Mouse (Mus musculus) kidney, postnatal 25 days (tissue): ENCODE measurements around the gene E330021D16Rik.
"Not testable (repeated sequence)": the region's sequence is repeated elsewhere in the genome, so short reads cannot be mapped to it uniquely, and the experiment has no call there.

ENCODE experiments used
- DNase-seq, 2 experiments: peaks; one replicate each; pipeline ENCODE4 v3.0.0; 2021; ENCODE audit warnings: mixed read lengths in 2 of 2

E330021D16Rik gene

GRCm38 (mm10) chr6:136415133-136415775 lies at the start of gene E330021D16Rik:
TSS of gene E330021D16Rik (minus strand) at chr6:136415569.
- no peak for DNase-seq

- DNase-seq = peak; percentile 73 to 89
Observed at GRCm38 (mm10) chr6:136465021-136465420, 49.7 kb upstream of the E330021D16Rik start.

GRCm38 (mm10) chr6:136464121-136464621 lies 48.8 kb upstream of the E330021D16Rik start:
- peak; percentile 60 to 79 for DNase-seq

DNA sequence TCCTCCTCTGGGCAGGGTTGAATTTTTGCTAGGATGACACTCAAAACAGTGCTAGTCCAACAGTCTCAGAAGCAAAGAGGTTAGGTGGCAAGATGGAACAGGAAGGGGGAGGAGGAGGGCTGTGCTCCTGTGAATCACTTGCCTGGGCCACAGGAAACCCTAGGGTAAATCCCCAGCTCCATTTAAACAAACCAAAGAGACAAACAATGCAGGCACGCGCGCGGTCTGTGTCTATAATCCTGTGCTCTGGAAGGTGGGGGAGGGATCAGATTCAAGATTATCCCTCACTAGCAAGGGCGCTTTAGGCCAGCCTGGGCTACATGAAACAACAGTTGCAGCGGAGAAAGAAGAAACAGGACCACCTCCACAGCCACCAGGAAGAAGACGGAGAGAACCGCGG lies 48.1 kb upstream of the E330021D16Rik start:
- no peak for DNase-seq

GRCm38 (mm10) chr6:136459156-136459555 lies 43.8 kb upstream of the E330021D16Rik start:
- no peak for DNase-seq

DNA sequence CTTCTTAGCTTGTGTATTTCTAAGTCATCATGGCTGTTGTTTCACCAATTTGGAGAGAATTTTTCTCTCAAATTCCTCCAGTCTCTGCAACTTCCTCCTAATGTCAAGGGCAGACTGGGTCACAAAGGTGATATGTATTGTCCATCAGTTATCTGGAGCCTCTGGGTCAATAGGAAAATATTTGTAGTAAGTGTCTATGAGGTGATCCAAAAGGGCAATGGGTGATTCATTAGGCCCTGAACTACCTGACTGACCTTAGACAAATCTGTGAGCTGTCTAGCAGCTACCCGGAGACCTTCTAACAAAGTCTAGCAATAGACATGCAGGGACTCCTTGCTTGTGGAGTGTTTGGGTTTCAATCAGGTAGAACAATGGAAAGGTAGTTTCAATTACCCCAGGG lies 40.9 kb upstream of the E330021D16Rik start:
- peak in 1 of 2 experiments; percentile 4 for DNase-seq

DNA sequence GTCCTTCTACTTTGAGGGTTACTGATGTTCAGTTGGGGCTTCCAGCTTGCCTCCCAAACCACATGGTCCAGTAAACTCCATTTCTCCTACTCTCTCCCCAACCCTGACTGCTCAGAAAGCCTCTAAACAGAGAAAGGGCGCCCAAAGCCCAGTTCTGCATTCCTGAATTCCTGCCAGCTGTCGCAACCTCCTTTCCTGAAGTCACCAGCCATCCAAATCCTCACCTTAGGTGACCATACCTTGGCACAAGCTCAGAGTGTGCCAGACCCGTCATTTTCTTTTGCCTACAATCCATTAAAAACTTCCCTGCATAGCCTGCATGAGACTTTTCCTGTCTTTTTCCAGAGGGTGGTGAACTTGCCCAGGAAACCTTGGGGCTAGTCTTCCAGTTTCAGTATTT lies 40.3 kb upstream of the E330021D16Rik start:
- peak; percentile 68 to 82 for DNase-seq

GRCm38 (mm10) chr6:136452623-136453022 lies 37.3 kb upstream of the E330021D16Rik start:
- no peak for DNase-seq

DNA sequence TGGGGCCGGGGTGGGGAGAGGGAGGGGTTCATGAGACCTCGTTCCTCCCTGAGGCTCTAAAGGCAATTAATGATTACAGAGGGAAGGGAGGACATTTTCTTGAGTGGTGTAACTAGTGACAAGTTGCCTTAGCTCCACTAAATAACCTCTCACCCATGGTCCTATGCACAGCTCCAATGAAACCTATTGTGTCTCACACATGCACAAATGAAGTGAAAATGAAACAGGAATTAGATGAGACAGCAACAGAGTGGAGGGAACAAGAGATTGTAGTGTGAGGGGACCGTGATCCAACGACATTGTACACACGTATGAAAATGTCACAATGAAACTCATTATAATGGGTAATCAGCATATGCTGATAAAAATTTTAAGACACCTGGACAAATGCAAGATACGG lies 35.5 kb upstream of the E330021D16Rik start:
- DNase-seq = no peak

- no peak for DNase-seq
Observed at GRCm38 (mm10) chr6:136449930-136450329, 34.6 kb upstream of the E330021D16Rik start.

GRCm38 (mm10) chr6:136449270-136449692 lies 33.9 kb upstream of the E330021D16Rik start:
- peak; percentile 74 to 81 for DNase-seq

DNA sequence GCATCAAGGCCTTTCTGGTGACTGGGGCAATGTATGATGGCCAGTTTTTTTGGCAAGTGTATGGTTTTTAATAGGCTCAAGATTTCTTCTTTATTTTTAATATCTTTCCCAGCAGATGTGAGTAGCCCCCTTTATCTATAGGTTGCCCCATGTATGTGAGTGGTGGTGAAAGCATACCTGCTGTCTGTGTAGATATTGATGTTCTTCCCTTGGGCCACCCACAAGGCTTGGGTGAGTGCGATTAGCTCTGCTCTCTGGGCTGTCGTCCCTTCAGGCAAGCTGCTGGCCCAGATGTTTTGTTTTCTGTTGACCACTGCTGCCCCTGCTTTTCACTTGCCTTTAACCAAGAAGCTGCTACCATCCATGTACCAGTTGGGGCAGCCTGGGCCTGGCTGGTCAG lies 23.8 kb upstream of the E330021D16Rik start:
- DNase-seq = not testable (repeated sequence)

DNA sequence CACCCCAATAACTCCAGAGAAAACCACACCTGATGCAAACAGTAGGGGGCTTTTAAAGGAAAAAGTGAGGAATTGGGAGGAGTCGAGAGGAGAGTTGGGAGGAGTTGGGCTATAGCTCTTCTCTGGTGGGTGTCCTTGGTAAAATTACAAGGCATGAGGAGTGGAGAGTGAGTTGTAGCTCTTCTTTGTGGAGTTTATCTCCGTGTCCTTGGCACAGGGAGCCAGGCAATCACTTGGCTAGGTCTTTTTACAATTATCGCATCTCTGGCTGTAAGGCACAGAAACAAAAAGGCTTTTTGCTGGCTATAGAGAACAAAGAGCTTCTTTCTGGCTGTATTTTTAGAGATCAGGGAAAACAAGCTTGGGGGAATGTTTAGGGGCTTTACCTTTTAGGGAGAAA lies 20.8 kb upstream of the E330021D16Rik start:
- DNase-seq = peak in 1 of 2 experiments; percentile 2

DNA sequence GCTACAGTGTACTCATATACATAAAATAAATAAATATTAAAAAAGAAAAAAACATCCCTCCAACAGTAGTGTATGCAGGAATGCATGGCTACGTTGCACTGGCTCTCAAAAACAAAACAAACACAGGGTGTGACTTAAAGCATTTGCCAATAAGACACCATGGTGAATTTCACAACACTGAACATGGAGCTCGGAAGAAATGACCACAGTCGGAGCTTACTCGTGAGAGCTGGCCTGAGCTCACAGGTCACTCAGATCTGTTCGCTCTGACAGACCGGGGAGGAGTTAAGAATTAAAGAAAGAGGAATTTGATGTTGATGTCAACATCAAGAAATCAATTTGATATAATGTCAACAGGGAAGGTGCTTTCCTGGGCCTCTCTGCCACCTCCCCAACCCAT lies 18.2 kb upstream of the E330021D16Rik start:
- DNase-seq = peak in 1 of 2 experiments; percentile 8

DNA sequence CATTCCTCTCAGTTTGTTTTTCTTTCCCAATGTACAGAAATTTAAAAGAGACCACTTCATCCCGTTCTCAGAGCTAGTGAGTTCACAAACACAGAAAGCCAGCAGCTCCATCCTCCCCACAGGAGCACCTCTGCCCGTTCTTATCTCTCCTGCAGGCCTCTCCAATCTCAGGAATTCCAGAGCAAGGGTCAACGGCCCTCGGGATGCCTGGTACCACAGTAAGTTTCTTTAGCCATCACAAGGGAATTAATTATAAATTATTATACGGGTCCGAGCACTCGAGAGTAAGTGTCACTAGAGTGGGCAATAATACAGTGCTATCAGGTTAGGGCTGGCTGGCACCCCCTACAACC lies 16.5 kb upstream of the E330021D16Rik start:
- DNase-seq = peak in 1 of 2 experiments; percentile 10

DNA sequence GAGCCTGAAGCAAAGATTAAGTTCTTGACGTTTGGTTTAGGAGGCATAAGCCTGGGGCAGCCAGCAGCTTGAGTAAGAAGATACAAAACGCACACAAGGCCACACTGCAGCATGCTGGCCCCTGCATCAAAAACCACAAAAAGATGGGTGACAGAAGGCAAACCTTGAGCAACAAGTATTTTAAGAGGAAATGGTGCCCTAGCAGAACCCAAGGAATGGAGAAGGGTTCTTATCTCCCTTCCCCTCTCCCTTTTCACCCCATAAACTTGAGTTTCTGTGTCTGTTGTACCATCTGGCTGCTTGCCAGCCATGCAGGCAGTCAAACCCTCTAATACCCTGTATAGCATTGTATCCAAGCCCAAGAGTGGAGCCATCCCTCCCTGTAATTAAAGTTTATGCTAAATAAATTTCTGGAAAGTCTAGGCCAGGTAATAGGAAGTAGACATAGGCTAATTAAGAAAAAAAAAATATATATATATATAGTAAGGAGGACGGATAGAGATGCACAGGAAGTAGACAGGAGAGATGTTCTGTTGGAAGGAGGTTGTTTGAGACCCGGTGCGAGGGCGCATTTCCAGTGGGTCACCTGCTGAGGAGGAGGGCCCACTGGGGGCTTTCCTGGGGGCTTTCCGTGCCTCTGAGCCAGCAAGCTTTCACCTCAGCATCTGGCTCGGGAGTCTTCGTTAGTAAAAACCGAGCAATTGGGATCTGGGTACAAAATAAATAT lies 16.0 kb upstream of the E330021D16Rik start:
- no peak for DNase-seq

DNA sequence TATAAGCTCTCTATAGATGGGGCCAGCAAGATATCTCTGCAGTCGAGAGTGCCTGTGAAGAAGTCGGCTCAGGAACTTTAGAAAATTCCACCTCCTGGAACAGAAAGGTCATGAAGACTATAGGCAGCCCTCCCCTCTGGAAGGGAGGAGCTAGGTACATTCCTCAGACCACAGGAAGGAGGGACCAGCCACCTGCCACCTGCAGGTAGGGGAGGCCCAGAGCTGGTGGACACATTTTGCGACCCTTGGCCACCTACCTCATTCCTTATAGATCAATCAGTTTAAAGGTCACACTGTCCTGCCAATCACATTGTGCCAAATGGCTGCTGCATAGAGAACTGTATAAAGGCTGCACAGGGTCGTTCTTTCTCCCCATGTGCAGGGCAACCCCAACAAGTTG lies 14.1 kb upstream of the E330021D16Rik start:
- DNase-seq = no peak

GRCm38 (mm10) chr6:136428412-136428811 lies 13.0 kb upstream of the E330021D16Rik start:
- no peak for DNase-seq

DNA sequence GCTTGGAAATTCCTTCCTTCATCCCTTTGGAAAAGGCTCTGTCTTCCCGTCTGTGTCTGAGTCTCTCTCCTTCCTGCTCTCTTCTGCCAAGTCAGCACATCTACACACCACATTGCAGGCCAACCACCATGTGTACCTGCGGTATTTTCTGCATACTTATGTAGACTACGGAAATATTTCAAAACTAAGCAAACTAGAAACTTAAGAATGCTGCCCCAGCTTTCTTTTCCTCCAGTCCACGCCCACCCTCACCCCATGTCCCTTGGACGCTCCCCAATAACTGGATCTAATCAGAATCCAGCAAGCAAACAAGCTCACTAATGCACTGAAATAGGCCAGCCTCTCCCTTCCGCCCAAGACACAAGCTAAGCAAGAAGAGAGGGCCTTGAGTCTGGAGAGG lies 11.9 kb upstream of the E330021D16Rik start:
- DNase-seq = no peak

GRCm38 (mm10) chr6:136425956-136426355 lies 10.6 kb upstream of the E330021D16Rik start:
- no peak for DNase-seq

- no peak for DNase-seq
Observed at GRCm38 (mm10) chr6:136424166-136424565, 8.8 kb upstream of the E330021D16Rik start.

DNA sequence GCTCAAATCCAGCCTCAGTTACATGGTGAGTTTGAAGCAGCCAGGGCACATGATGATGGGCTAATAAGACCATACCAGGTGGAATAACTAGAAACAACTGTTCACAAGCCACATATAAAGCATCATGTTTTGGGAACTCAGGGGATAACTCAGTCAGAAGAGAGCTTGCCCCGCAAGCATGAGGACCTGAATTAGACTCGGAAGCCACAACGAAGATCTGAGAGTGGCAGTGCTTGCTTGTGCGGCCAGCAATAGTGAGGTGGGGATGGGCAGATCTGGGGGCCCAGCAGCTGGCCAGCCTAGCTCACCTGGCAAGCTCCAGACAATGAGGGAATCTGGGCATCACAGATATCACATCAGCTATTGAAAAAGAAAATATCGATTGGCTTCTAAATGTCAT lies 7.8 kb upstream of the E330021D16Rik start:
- no peak for DNase-seq

DNA sequence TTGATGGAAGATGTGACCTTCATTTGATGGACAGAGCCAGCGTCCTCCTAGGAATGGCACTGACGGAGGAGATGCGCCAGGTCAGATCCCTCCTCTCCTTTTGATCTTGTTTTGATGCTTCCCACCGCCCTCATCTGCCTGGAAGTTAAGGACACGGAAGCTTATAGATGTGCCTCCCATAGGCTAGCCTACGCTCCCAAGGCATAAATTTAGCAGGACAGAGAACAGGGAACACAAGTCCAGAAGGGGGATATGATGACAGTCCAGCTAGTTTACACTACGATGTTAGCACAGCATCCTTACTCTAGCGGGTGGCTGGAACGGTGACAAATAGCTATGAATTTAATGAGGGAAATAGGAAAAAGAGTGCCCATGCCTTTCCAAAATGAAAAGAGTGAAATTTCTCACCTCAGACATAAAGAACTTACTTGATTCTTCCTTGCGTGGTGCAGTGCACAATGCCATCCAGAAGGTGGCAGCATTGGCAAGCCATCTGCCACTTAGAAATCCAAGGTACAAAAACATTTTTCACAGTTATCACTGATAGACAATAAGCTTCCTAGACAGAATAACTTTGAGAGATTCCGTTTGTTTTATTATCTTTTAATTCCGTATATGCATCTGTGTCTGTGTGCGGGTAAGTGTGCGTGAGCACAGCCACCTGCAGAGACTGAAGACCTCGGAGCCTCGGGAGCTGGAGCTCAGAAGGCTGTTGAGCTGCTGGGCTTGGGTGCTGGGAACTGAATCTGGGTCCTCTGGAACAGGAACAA lies 6.9 kb upstream of the E330021D16Rik start:
- peak in 1 of 2 experiments; percentile 65 for DNase-seq
